In genomic region chr1:89552470-89552869, GRCm38 (mm10) we compare ENCODE assay signal across 23 mouse cellular contexts.
DNase-seq lines count a peak whose midpoint lies in the region; ATAC-seq lines count a peak whose summit lies in the region.
"Had no signal": no experiment of that assay in that cellular context is flagged by ENCODE, and none has a peak within 500 bp of the region (broad histone marks: within the 10 kb centered on the region; RNA-seq: fewer than 3 reads in every experiment).

No protein-coding gene starts in this region.

- no peaks in the 10 kb centered on the region for H3K9me3 ChIP-seq in intestine, embryonic 16.5 days (ENCODE audit: control insufficient read depth, low read length)
- no peaks in the 10 kb centered on the region for H3K9me3 ChIP-seq in intestine, embryonic 15.5 days
- H3K9me3 ChIP-seq in liver, embryonic 11.5 days (ENCODE audit: control insufficient read depth, low read length): no peaks in the 10 kb centered on the region
- no peaks in the 10 kb centered on the region for H3K9me3 ChIP-seq in liver, embryonic 15.5 days (replicated peaks)
- no peaks in the 10 kb centered on the region for H3K9me3 ChIP-seq in heart, embryonic 10.5 days
- H3K9me3 ChIP-seq: embryonic facial prominence, embryonic 15.5 days; forebrain, embryonic 10.5 days; forebrain, embryonic 15.5 days; heart, embryonic 12.5 days; hindbrain, embryonic 12.5 days had no signal

- no peak for DNase-seq in liver, embryonic 11.5 days (ENCODE audit: low spot score)
- no peak for DNase-seq in lung, postnatal 36 days
- no peak for DNase-seq in lung, postnatal 25 days (ENCODE audit: low spot score)
- no peak for DNase-seq in heart, embryonic 10.5 days (ENCODE audit: low spot score)
- DNase-seq: adrenal gland, postnatal 10 days; cerebellum, adult 11-12 months; cerebellum, adult 9-11 months; cerebellum, postnatal 36 days; embryo, embryonic 11 days; gastrocnemius, postnatal 10 days; heart, adult 2 months; heart, postnatal 36 days had no signal

- no peak overlapping the region for H3K27ac ChIP-seq in intestine, embryonic 16.5 days (ENCODE audit: low read length)
- H3K27ac ChIP-seq in intestine, embryonic 15.5 days: no peak overlapping the region
- no peak overlapping the region for H3K27ac ChIP-seq in liver, embryonic 11.5 days (ENCODE audit: low read depth, low read length)
- no peak overlapping the region for H3K27ac ChIP-seq in liver, embryonic 15.5 days (replicated peaks)
- H3K27ac ChIP-seq in heart, embryonic 10.5 days: no peak overlapping the region
- H3K27ac ChIP-seq: embryonic facial prominence, embryonic 15.5 days; forebrain, embryonic 10.5 days; forebrain, embryonic 15.5 days; heart, adult 2 months; hindbrain, embryonic 12.5 days had no signal

- H3K4me1 ChIP-seq in intestine, embryonic 16.5 days (ENCODE audit: control insufficient read depth, insufficient read depth, low read length): peaks cover 11% of the 10 kb centered on the region
- H3K4me1 ChIP-seq in intestine, embryonic 15.5 days (replicated peaks): peaks cover 10% of the 10 kb centered on the region; the same call in 1 of the 2 replicates
- H3K4me1 ChIP-seq in liver, embryonic 11.5 days (replicated peaks; ENCODE audit: control insufficient read depth, insufficient read depth, low read length): peaks cover 9% of the 10 kb centered on the region
- H3K4me1 ChIP-seq in liver, embryonic 15.5 days (replicated peaks): 0 out of 2 replicates have a peak, but pooled peaks cover 6% of the 10 kb centered on the region
- peaks cover 74% of the 10 kb centered on the region for H3K4me1 ChIP-seq in heart, embryonic 10.5 days

- no peaks in the 10 kb centered on the region for H3K36me3 ChIP-seq in intestine, embryonic 16.5 days (ENCODE audit: control insufficient read depth, insufficient read depth, low read length)
- H3K36me3 ChIP-seq in intestine, embryonic 15.5 days: no peaks in the 10 kb centered on the region
- H3K36me3 ChIP-seq in liver, embryonic 11.5 days (ENCODE audit: control insufficient read depth, insufficient read depth, low read length): no peaks in the 10 kb centered on the region
- H3K36me3 ChIP-seq in liver, embryonic 15.5 days (replicated peaks): no peaks in the 10 kb centered on the region
- no peaks in the 10 kb centered on the region for H3K36me3 ChIP-seq in heart, embryonic 10.5 days
- H3K36me3 ChIP-seq: embryonic facial prominence, embryonic 15.5 days; forebrain, embryonic 10.5 days; forebrain, embryonic 15.5 days; heart, embryonic 12.5 days; hindbrain, embryonic 12.5 days had no signal

- H3K4me3 ChIP-seq in intestine, embryonic 16.5 days (ENCODE audit: low read length): no peak overlapping the region
- H3K4me3 ChIP-seq in intestine, embryonic 15.5 days (replicated peaks): no peak overlapping the region
- H3K4me3 ChIP-seq in liver, embryonic 11.5 days (ENCODE audit: low read depth, low read length): no peak overlapping the region
- no peak overlapping the region for H3K4me3 ChIP-seq in liver, embryonic 15.5 days (replicated peaks)
- no peak overlapping the region for H3K4me3 ChIP-seq in heart, embryonic 10.5 days
- H3K4me3 ChIP-seq: embryonic facial prominence, embryonic 15.5 days; erythroblast, embryonic 14.5 days; forebrain, embryonic 10.5 days; forebrain, embryonic 15.5 days; heart, adult 2 months; heart, embryonic 12.5 days; hindbrain, embryonic 12.5 days had no signal

- no peak overlapping the region for H3K4me2 ChIP-seq in intestine, embryonic 16.5 days (ENCODE audit: low read depth, low read length)
- no peak overlapping the region for H3K4me2 ChIP-seq in intestine, embryonic 15.5 days (replicated peaks)
- no peak overlapping the region for H3K4me2 ChIP-seq in liver, embryonic 11.5 days
- no peak overlapping the region for H3K4me2 ChIP-seq in liver, embryonic 15.5 days
- H3K4me2 ChIP-seq: embryonic facial prominence, embryonic 15.5 days; forebrain, embryonic 15.5 days; heart, embryonic 12.5 days; hindbrain, embryonic 12.5 days had no signal

- 76% methylated on average over 1 of the region's 1 CpGs for WGBS in intestine, embryonic 16.5 days
- 74% methylated on average over 1 of the region's 1 CpGs for whole genome bisulfite sequencing in intestine, embryonic 15.5 days
- WGBS in liver, embryonic 11.5 days: 38% methylated on average over 1 of the region's 1 CpGs
- WGBS in liver, embryonic 15.5 days (ENCODE audit: insufficient replicate concordance): 28% methylated on average over 1 of the region's 1 CpGs
- 54% methylated on average over 1 of the region's 1 CpGs for WGBS in heart, embryonic 10.5 days

- no peaks in the 10 kb centered on the region for H3K27me3 ChIP-seq in intestine, embryonic 16.5 days (replicated peaks; ENCODE audit: control insufficient read depth, insufficient read depth, low read length)
- H3K27me3 ChIP-seq in intestine, embryonic 15.5 days (replicated peaks): no peaks in the 10 kb centered on the region
- H3K27me3 ChIP-seq in liver, embryonic 11.5 days (replicated peaks; ENCODE audit: control insufficient read depth, insufficient read depth, low read length): no peaks in the 10 kb centered on the region
- H3K27me3 ChIP-seq in liver, embryonic 15.5 days: no peaks in the 10 kb centered on the region
- H3K27me3 ChIP-seq in heart, embryonic 10.5 days (ENCODE audit: insufficient read depth, poor library complexity, severe bottlenecking): no peaks in the 10 kb centered on the region
- H3K27me3 ChIP-seq: embryonic facial prominence, embryonic 15.5 days; heart, embryonic 12.5 days; hindbrain, embryonic 12.5 days had no signal

- H3K9ac ChIP-seq in intestine, embryonic 16.5 days (ENCODE audit: low read depth, low read length): no peak overlapping the region
- no peak overlapping the region for H3K9ac ChIP-seq in intestine, embryonic 15.5 days
- H3K9ac ChIP-seq in liver, embryonic 11.5 days (ENCODE audit: low read depth, low read length): no peak overlapping the region
- no peak overlapping the region for H3K9ac ChIP-seq in liver, embryonic 15.5 days
- H3K9ac ChIP-seq: embryonic facial prominence, embryonic 15.5 days; forebrain, embryonic 15.5 days; heart, embryonic 12.5 days; hindbrain, embryonic 12.5 days had no signal

- ATAC-seq in intestine, embryonic 16.5 days: 0 out of 2 replicates have a peak, but pooled peaks have one; percentile 19
- no peak for ATAC-seq in intestine, embryonic 15.5 days
- ATAC-seq in liver, embryonic 11.5 days (replicated peaks; ENCODE audit: low FRiP score): peak; percentile 63
- peak; percentile 34; the same call in 1 of the 2 replicates for ATAC-seq in liver, embryonic 15.5 days (ENCODE audit: insufficient read depth)
- peak; percentile 87 for ATAC-seq in megakaryocyte progenitor cell, adult 5-6 weeks (replicated peaks; ENCODE audit: poor library complexity)
- ATAC-seq: forebrain, embryonic 15.5 days; hindbrain, embryonic 16.5 days had no signal
